Mouse (Mus musculus) lung, adult 2 months (tissue): ENCODE measurements around the gene Clcn2.

Experiments used
- CTCF ChIP-seq: fragments of 200-500 bp; IDR thresholded peaks from 2 replicates; pipeline ENCODE4 v1.5.1; 2011; ENCODE audit warnings: mild to moderate bottlenecking, low read length, control low read depth; ENCODE audit not compliant: insufficient read depth
- POLR2A ChIP-seq: fragments of 200-500 bp; IDR thresholded peaks from 2 replicates; pipeline ENCODE4 v1.6.1; 2011; ENCODE audit warnings: low read depth, mild to moderate bottlenecking, control low read depth, low read length, borderline replicate concordance; ENCODE audit errors: extremely low read depth

DNA sequence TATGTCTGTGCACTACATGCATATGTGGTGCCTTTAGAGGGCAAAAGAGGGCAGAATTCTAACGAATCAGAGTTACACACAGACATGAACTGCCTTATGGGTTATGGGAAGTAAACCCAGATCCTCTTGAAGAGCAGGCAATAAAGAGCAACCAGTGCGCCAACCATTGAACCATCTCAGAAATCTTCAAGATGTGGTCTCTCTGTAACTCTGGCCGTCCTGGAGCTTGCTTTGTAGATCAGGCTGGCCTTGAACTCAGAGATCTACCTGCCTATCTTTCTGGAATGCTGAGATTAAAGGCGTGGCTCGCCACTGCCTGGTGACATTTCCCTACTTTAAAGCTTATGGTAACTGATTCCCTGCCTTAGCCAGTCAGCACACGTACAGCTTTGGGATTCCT is 45.7 kb downstream of the Clcn2 start:
- TF ChIP-seq CTCF: no peak
- TF ChIP-seq POLR2A: no peak
